Mouse (Mus musculus): ENCODE results near the gene Ugt1a9.
"Not testable (repeated sequence)": the region's sequence is repeated elsewhere in the genome, so short reads cannot be mapped to it uniquely, and the experiment has no call there.

- not testable (repeated sequence) for TF ChIP-seq CTCF (IDR thresholded peaks at IDR 0.05; ENCODE audit: extremely low read depth, insufficient read depth, insufficient read length, insufficient replicate concordance); POLR2A (IDR thresholded peaks at IDR 0.05; ENCODE audit: low read depth, low read length)
Measured at GRCm38 (mm10) chr1:88043044-88043443, 27.6 kb upstream of the Ugt1a9 start.
